Mouse (Mus musculus): ENCODE data around the gene S1pr4.

- TF ChIP-seq CTCF (IDR thresholded peaks at IDR 0.05; ENCODE audit: borderline replicate concordance, control insufficient read depth, extremely low read depth, insufficient read depth, low read length, poor library complexity): no peak
- no peak for TF ChIP-seq POLR2A (IDR thresholded peaks at IDR 0.05; ENCODE audit: control insufficient read depth, extremely low read depth, insufficient read depth, low read length, poor library complexity)
These were observed 14.4 kb downstream of the S1pr4 start for GRCm38 (mm10) chr10:81485479-81486018.
